Mouse (Mus musculus) C2C12 (cell line): ENCODE measurements at regions not wholly inside any gene's neighbourhood (a gene's known extent, or its start where the extent isn't known, plus 50 kb on each side); places are given as distances from the start of the nearest gene placed in this dataset.

Source experiments
- CTCF ChIP-seq: IDR thresholded peaks from one replicate; pipeline ENCODE4 v1.5.1; 2011; ENCODE audit not compliant: control insufficient read depth, insufficient read depth, insufficient read length
- FOSL1 ChIP-seq: IDR thresholded peaks from one replicate; pipeline ENCODE4 v1.8.0; 2011; ENCODE audit warnings: mild to moderate bottlenecking, low read length; ENCODE audit not compliant: poor library complexity, insufficient read depth, severe bottlenecking
- MAX ChIP-seq: IDR thresholded peaks from one replicate; pipeline ENCODE4 v1.6.1; 2011; ENCODE audit warnings: mild to moderate bottlenecking, control low read depth
- MYOD1 ChIP-seq: IDR thresholded peaks from one replicate; pipeline ENCODE4 v1.6.1; 2011; ENCODE audit warnings: low read depth; ENCODE audit not compliant: control insufficient read depth, insufficient read length
- MYOG ChIP-seq: IDR thresholded peaks from one replicate; pipeline ENCODE4 v1.6.1; 2011; ENCODE audit not compliant: control insufficient read depth, insufficient read length; ENCODE audit errors: extremely low read depth
- USF1 ChIP-seq: IDR thresholded peaks from one replicate; pipeline ENCODE4 v1.6.1; 2011; ENCODE audit warnings: low read depth, mild to moderate bottlenecking, control low read depth, moderate library complexity

GRCm38 (mm10) chr7:95814865-95815264 lies 356.2 kb upstream of the Tenm4 start:
- no peak for TF ChIP-seq CTCF
- TF ChIP-seq MAX = no peak
- TF ChIP-seq USF1 = no peak
- TF ChIP-seq FOSL1 = no peak
- no peak for TF ChIP-seq MYOD1
- TF ChIP-seq MYOG = no peak
